10 mouse cellular contexts compared by ENCODE assay signal in the genomic region with DNA sequence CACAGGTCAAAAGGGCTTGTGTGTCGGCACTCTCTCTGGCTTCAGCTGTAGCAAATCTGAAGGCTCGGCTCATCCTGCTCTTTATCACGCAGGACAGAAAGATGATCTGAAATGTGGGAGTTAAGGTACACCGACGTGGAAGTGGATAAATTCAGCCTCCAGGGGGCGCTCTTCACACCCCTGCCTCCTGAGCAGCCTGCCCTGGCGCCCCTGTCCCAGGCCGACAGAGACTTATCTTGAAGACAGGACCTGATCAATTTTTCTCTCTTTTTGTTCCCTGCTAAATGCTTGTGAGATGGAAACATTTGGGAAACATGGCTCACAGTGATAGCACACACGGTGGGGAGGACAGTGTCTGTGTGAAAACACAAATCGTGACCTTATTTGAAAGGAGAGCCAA. TPM values are rescaled to one million over a fixed set of nuclear protein-coding genes. Genes with fewer than 3 reads are reported as not detected.
DNase-seq lines count a peak whose midpoint lies in the region; ATAC-seq lines count a peak whose summit lies in the region.
"Had no signal": no experiment of that assay in that cellular context is flagged by ENCODE, and none has a peak within 500 bp of the region (broad histone marks: within the 10 kb centered on the region; RNA-seq: fewer than 3 reads in every experiment).

No protein-coding gene starts in this region.

- no peak overlapping the region for H3K4me3 ChIP-seq in intestine, embryonic 14.5 days (ENCODE audit: low read depth, low read length)
- no peak overlapping the region for H3K4me3 ChIP-seq in intestine, embryonic 16.5 days (ENCODE audit: low read length)
- H3K4me3 ChIP-seq in forebrain, embryonic 14.5 days (ENCODE audit: low read depth, low read length): no peak overlapping the region
- H3K4me3 ChIP-seq in neural tube, embryonic 12.5 days: no peak overlapping the region
- H3K4me3 ChIP-seq: embryonic facial prominence, embryonic 15.5 days had no signal

- H3K36me3 ChIP-seq in intestine, embryonic 14.5 days (ENCODE audit: control insufficient read depth, insufficient read depth, low read length): no peaks in the 10 kb centered on the region; the same call in 1 of the 2 replicates
- no peaks in the 10 kb centered on the region for H3K36me3 ChIP-seq in intestine, embryonic 16.5 days (ENCODE audit: control insufficient read depth, insufficient read depth, low read length)
- H3K36me3 ChIP-seq in forebrain, embryonic 14.5 days (ENCODE audit: control insufficient read depth, insufficient read depth, low read length): peaks cover 36% of the 10 kb centered on the region
- peaks cover 32% of the 10 kb centered on the region for H3K36me3 ChIP-seq in neural tube, embryonic 12.5 days

- DNase-seq in intestine, embryonic 14.5 days (ENCODE audit: low spot score): peak; percentile 81
- DNase-seq in CD4-positive helper T cell, adult 2 months (ENCODE audit: low read depth, low spot score): peak; percentile 55
- DNase-seq in adrenal gland, postnatal 10 days: peak; percentile 74
- DNase-seq in forebrain, embryonic 14.5 days (ENCODE audit: low spot score): peak; percentile 58
- DNase-seq in kidney, postnatal 14 days: peak; percentile 57
- DNase-seq in right cerebral cortex, postnatal 25 days: no peak

- no peak overlapping the region for H3K9ac ChIP-seq in intestine, embryonic 14.5 days (ENCODE audit: low read length)
- no peak overlapping the region for H3K9ac ChIP-seq in intestine, embryonic 16.5 days (ENCODE audit: low read depth, low read length)
- no peak overlapping the region for H3K9ac ChIP-seq in forebrain, embryonic 14.5 days (ENCODE audit: low read length)
- H3K9ac ChIP-seq in neural tube, embryonic 12.5 days: no peak overlapping the region
- H3K9ac ChIP-seq: embryonic facial prominence, embryonic 15.5 days had no signal

- H3K27me3 ChIP-seq in intestine, embryonic 14.5 days (replicated peaks; ENCODE audit: control insufficient read depth, insufficient read depth, low read length): no peaks in the 10 kb centered on the region
- no peaks in the 10 kb centered on the region for H3K27me3 ChIP-seq in intestine, embryonic 16.5 days (replicated peaks; ENCODE audit: control insufficient read depth, insufficient read depth, low read length)
- no peaks in the 10 kb centered on the region for H3K27me3 ChIP-seq in forebrain, embryonic 14.5 days (replicated peaks; ENCODE audit: control insufficient read depth, insufficient read depth, low read length)
- H3K27me3 ChIP-seq in neural tube, embryonic 12.5 days (replicated peaks): no peaks in the 10 kb centered on the region
- H3K27me3 ChIP-seq: embryonic facial prominence, embryonic 15.5 days had no signal

- peaks cover 12% of the 10 kb centered on the region; the same call in 1 of the 2 replicates for H3K4me1 ChIP-seq in intestine, embryonic 14.5 days (replicated peaks; ENCODE audit: control insufficient read depth, insufficient read depth, low read length)
- H3K4me1 ChIP-seq in intestine, embryonic 16.5 days (ENCODE audit: control insufficient read depth, insufficient read depth, low read length): peaks cover 4% of the 10 kb centered on the region; the same call in 1 of the 2 replicates
- H3K4me1 ChIP-seq in forebrain, embryonic 14.5 days (ENCODE audit: control insufficient read depth, insufficient read depth, low read length): no peaks in the 10 kb centered on the region
- H3K4me1 ChIP-seq in neural tube, embryonic 12.5 days: 0 out of 2 replicates have a peak, but pooled peaks cover 3% of the 10 kb centered on the region
- H3K4me1 ChIP-seq: embryonic facial prominence, embryonic 15.5 days had no signal

- 26% methylated on average over 10 of the region's 10 CpGs for WGBS in intestine, embryonic 14.5 days
- WGBS in intestine, embryonic 16.5 days: 21% methylated on average over 10 of the region's 10 CpGs
- 29% methylated on average over 10 of the region's 10 CpGs for WGBS in forebrain, embryonic 14.5 days
- WGBS in neural tube, embryonic 12.5 days: 27% methylated on average over 10 of the region's 10 CpGs

- no peak overlapping the region for H3K27ac ChIP-seq in intestine, embryonic 14.5 days (ENCODE audit: low read depth)
- H3K27ac ChIP-seq in intestine, embryonic 16.5 days (ENCODE audit: low read length): no peak overlapping the region
- no peak overlapping the region for H3K27ac ChIP-seq in forebrain, embryonic 14.5 days (ENCODE audit: low read depth, low read length)
- no peak overlapping the region for H3K27ac ChIP-seq in neural tube, embryonic 12.5 days
- H3K27ac ChIP-seq: embryonic facial prominence, embryonic 15.5 days; macrophage had no signal

- no peaks in the 10 kb centered on the region for H3K9me3 ChIP-seq in intestine, embryonic 14.5 days (ENCODE audit: control insufficient read depth, low read length)
- no peaks in the 10 kb centered on the region for H3K9me3 ChIP-seq in intestine, embryonic 16.5 days (ENCODE audit: control insufficient read depth, low read length)
- H3K9me3 ChIP-seq in forebrain, embryonic 14.5 days (replicated peaks; ENCODE audit: control insufficient read depth, low read length): no peaks in the 10 kb centered on the region
- H3K9me3 ChIP-seq in neural tube, embryonic 12.5 days: no peaks in the 10 kb centered on the region
- H3K9me3 ChIP-seq: embryonic facial prominence, embryonic 15.5 days had no signal

- H3K4me2 ChIP-seq in intestine, embryonic 14.5 days (ENCODE audit: low read length): no peak overlapping the region
- no peak overlapping the region for H3K4me2 ChIP-seq in intestine, embryonic 16.5 days (ENCODE audit: low read depth, low read length)
- no peak overlapping the region for H3K4me2 ChIP-seq in forebrain, embryonic 14.5 days (ENCODE audit: low read length)
- no peak overlapping the region for H3K4me2 ChIP-seq in neural tube, embryonic 12.5 days (replicated peaks)
- H3K4me2 ChIP-seq: embryonic facial prominence, embryonic 15.5 days had no signal

- ATAC-seq in intestine, embryonic 14.5 days (replicated peaks; ENCODE audit: low FRiP score, low TSS enrichment, low read depth): no peak
- ATAC-seq in intestine, embryonic 16.5 days: no peak
- ATAC-seq in forebrain, embryonic 14.5 days: peak; percentile 54
- ATAC-seq in neural tube, embryonic 12.5 days (ENCODE audit: low FRiP score, low read depth): 0 out of 2 replicates have a peak, but pooled peaks have one; percentile 41

RNA-seq across cellular contexts. Expression of gene Tmem44, which starts 11.2 kb away (rescaled TPM):
- polyA plus RNA-seq in intestine, embryonic 14.5 days (2014; fragmentation: Nextera tagmentation; extraction: Ambion mirVana): 15.0 and 15.6 TPM in 2 replicates
- polyA plus RNA-seq in intestine, embryonic 16.5 days (2015; fragmentation: Nextera tagmentation; extraction: Ambion mirVana): 7.2 and 8.4 TPM in 2 replicates
- 1 to 10 TPM; 6.4 to 9.7 TPM for total RNA-seq in adrenal gland, postnatal 10 days (2021)
- 57.5 and 62.4 TPM in 2 replicates for polyA plus RNA-seq in forebrain, embryonic 14.5 days (2014; fragmentation: Nextera tagmentation; extraction: Ambion mirVana)
- 60.8 and 61.7 TPM in 2 replicates for polyA plus RNA-seq in neural tube, embryonic 12.5 days (2016; fragmentation: Nextera tagmentation; extraction: Ambion mirVana)
- polyA plus RNA-seq: macrophage had no signal

RNA-seq across cellular contexts. Expression of gene Lsg1, which starts 48.0 kb away (rescaled TPM):
- 69.4 and 70.3 TPM in 2 replicates for polyA plus RNA-seq in intestine, embryonic 14.5 days (2014; fragmentation: Nextera tagmentation; extraction: Ambion mirVana)
- polyA plus RNA-seq in intestine, embryonic 16.5 days (2015; fragmentation: Nextera tagmentation; extraction: Ambion mirVana): 41.2 and 49.3 TPM in 2 replicates
- 10 to 100 TPM; 34.4 to 35.2 TPM for total RNA-seq in adrenal gland, postnatal 10 days (2021)
- polyA plus RNA-seq in forebrain, embryonic 14.5 days (2014; fragmentation: Nextera tagmentation; extraction: Ambion mirVana): 59.1 and 62.3 TPM in 2 replicates
- polyA plus RNA-seq in neural tube, embryonic 12.5 days (2016; fragmentation: Nextera tagmentation; extraction: Ambion mirVana): 72.8 and 73.6 TPM in 2 replicates

Comparison
In these comparisons a context has a peak if more than half of its experiments do, and no peak if none do; other contexts are left out.
1. ATAC-seq: peak in forebrain, embryonic 14.5 days (single experiment) and neural tube, embryonic 12.5 days (single experiment); none in intestine, embryonic 14.5 days (single experiment) and intestine, embryonic 16.5 days (single experiment).